Comparison of ENCODE assay signal across 8 mouse cellular contexts in genomic region chr7:30492765-30493164, GRCm38 (mm10). TPM values are rescaled to one million over a fixed set of nuclear protein-coding genes. Genes with fewer than 3 reads are reported as not detected.
DNase-seq lines count a peak whose midpoint lies in the region; ATAC-seq lines count a peak whose summit lies in the region.

No protein-coding gene starts in this region.

- ATAC-seq in cerebellum, adult (ENCODE audit: insufficient number of reproducible peaks, low FRiP score, low TSS enrichment): no peak

- intact Hi-C loops in heart, postnatal 10 days (cut with DNase I): loop anchor here (2.0 to 5.0 kb wide), 3 partner anchors 52 to 120 kb away; no protein-coding TSS in a partner anchor

- DNase-seq in cerebellum, adult 11 months: peak; percentile 75
- peak; percentile 87 for DNase-seq in R1 (ENCODE audit: low read depth, low spot score)
- DNase-seq in cerebellum, postnatal 25 days: peak; percentile 88 to 94
- DNase-seq in heart, postnatal 10 days: peak; percentile 68 to 83
- DNase-seq in layer of hippocampus, postnatal 14 days (ENCODE audit: low spot score in 2 of 2): peak; percentile 79 to 89
- DNase-seq in lung, postnatal 36 days: peak; percentile 88
- DNase-seq in spleen, postnatal 10 days (ENCODE audit: low spot score in 2 of 2): peak; percentile 74 to 88

RNA-seq across cellular contexts. Expression of gene Prodh2, which starts 0.7 kb away (rescaled TPM):
- not detected for total RNA-seq in heart, postnatal 10 days (2021)
- not detected for total RNA-seq in layer of hippocampus, postnatal 14 days (2021)

RNA-seq across cellular contexts. Expression of gene Nphs1, which starts 34.6 kb away (rescaled TPM):
- not detected for total RNA-seq in heart, postnatal 10 days (2021)
- total RNA-seq in layer of hippocampus, postnatal 14 days (2021): 1 to 10 TPM; 1.2 to 1.3 TPM

RNA-seq across cellular contexts. Expression of gene Kirrel2, which starts 35.3 kb away (rescaled TPM):
- under 1 TPM; 0.07 to 0.17 TPM for total RNA-seq in heart, postnatal 10 days (2021)
- 10 to 100 TPM in 1 of 2 experiments, 1 to 10 TPM in 1; 8.5 to 15.5 TPM for total RNA-seq in layer of hippocampus, postnatal 14 days (2021)

RNA-seq across cellular contexts. Expression of gene Arhgap33, which starts 42.1 kb away (rescaled TPM):
- total RNA-seq in heart, postnatal 10 days (2021): 1 to 10 TPM; 3.7 to 3.9 TPM
- 100 to 1,000 TPM; 160 to 163 TPM for total RNA-seq in layer of hippocampus, postnatal 14 days (2021)

RNA-seq across cellular contexts. Expression of gene Aplp1, which starts 47.4 kb away (rescaled TPM):
- 1 to 10 TPM; 4.1 to 6.2 TPM for total RNA-seq in heart, postnatal 10 days (2021)
- 100 to 1,000 TPM; 981 to 987 TPM for total RNA-seq in layer of hippocampus, postnatal 14 days (2021)

Comparison
In these comparisons a context has a peak if more than half of its experiments do, and no peak if none do; other contexts are left out.
1. RNA of gene Kirrel2, which starts 35.3 kb away (total RNA-seq): 8.5 to 15.5 TPM in layer of hippocampus, postnatal 14 days; 0.07 to 0.17 TPM in heart, postnatal 10 days; every median in the first group is over 4 times any median in the second.
2. Peak in every context shown above with its lines, with median percentiles within 50 percentile points of each other: DNase-seq.